Mouse (Mus musculus) testis, adult 2 months (tissue): ENCODE measurements around the gene Ank3.

ENCODE experiments used
- CTCF ChIP-seq: fragments of 200-500 bp; IDR thresholded peaks from 2 replicates; pipeline ENCODE4 v1.5.1; 2012; ENCODE audit warnings: low read depth, mild to moderate bottlenecking, inconsistent platforms, low read length, moderate library complexity; ENCODE audit not compliant: control insufficient read depth, insufficient read depth, insufficient replicate concordance
- POLR2A ChIP-seq: fragments of 200-500 bp; IDR thresholded peaks from 2 replicates; pipeline ENCODE4 v1.6.1; 2012; ENCODE audit warnings: low read depth, mild to moderate bottlenecking, inconsistent platforms, low read length, moderate library complexity; ENCODE audit not compliant: control insufficient read depth

DNA sequence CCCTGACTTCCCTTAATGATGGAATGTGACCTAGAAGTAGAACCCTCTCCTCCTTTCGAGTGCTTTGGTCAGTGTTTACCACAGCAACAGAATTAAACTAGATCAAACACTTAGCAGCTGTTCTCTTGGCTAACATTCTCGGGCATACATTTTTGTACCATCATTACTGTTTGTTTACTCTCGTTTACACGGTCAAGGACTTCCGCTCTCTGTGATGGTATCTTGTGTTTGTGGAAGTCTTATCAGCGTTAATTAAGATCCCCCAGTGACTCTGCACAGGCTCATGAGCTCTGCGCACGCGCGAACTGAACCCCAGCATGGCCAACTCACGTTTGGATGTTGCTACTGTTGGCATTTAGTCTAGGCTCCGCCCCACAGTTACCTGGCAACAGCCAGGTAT is 16.3 kb downstream of the Ank3 start:
- TF ChIP-seq CTCF, result no peak
- TF ChIP-seq POLR2A, result no peak
